Mouse (Mus musculus): ENCODE data around the gene Gm36245. TPM values are rescaled to one million over a fixed set of nuclear protein-coding genes. Genes with fewer than 3 reads are reported as not detected.

Gene Gm36245
- total RNA-seq, 2 experiments from 2014 or later: not detected

Other genes with a start within 250 kb of the Gm36245 start
- gene Apol7a, start 200.1 kb upstream of the Gm36245 start, total RNA-seq (2021): under 1 TPM in 1 of 2 experiments, not detected in 1; 0.17 TPM
- gene Apol9a, start 188.1 kb upstream of the Gm36245 start, total RNA-seq (2021): under 1 TPM in 1 of 2 experiments, not detected in 1; 0.29 TPM
- gene Apol7b, start 151.8 kb upstream of the Gm36245 start, total RNA-seq (2021): under 1 TPM; 0.33 to 0.71 TPM
- gene Apol10a, start 122.2 kb upstream of the Gm36245 start, total RNA-seq (2021): not detected
- not detected for gene Apol11a, start 91.0 kb upstream of the Gm36245 start, total RNA-seq (2021)
- under 1 TPM in 1 of 2 experiments, not detected in 1; 0.17 TPM for gene Apol7c, start 65.9 kb upstream of the Gm36245 start, total RNA-seq (2021)
- not detected for gene 1700025B11Rik, start 37.4 kb upstream of the Gm36245 start, total RNA-seq (2021)
- gene Apol10b, start 3.1 kb upstream of the Gm36245 start, total RNA-seq (2021): under 1 TPM; 0.32 to 0.33 TPM
- 1 to 10 TPM; 1.4 to 1.8 TPM for gene Apol11b, start 44.0 kb downstream of the Gm36245 start, total RNA-seq (2021)
- not detected for gene Apol7e, start 99.6 kb downstream of the Gm36245 start, total RNA-seq (2021)
- gene Apol9b, start 129.8 kb downstream of the Gm36245 start, total RNA-seq (2021): under 1 TPM in 1 of 2 experiments, not detected in 1; 0.15 TPM
- not detected for gene Apol8, start 157.7 kb downstream of the Gm36245 start, total RNA-seq (2021)
- gene Myh9, start 242.9 kb downstream of the Gm36245 start, total RNA-seq (2021): 100 to 1,000 TPM; 140 to 172 TPM

Data from heart, postnatal 14 days (tissue).